Mouse (Mus musculus) heart, embryonic 16.5 days (tissue): ENCODE measurements at regions not wholly inside any gene's neighbourhood (a gene's known extent, or its start where the extent isn't known, plus 50 kb on each side); places are given as distances from the start of the nearest gene placed in this dataset.
A peak's percentile ranks its signal among the peaks of the same experiment; 100 is the strongest.

Experiments
- ATAC-seq: fragments of 200-750 bp; cut with Nextera tagmentation; replicated peaks from 2 replicates; pipeline ENCODE4 v1.8.0; 2017; ENCODE audit warnings: moderate number of reproducible peaks; ENCODE audit not compliant: insufficient read depth, low FRiP score; ENCODE audit errors: extremely low read depth
- H3K27ac ChIP-seq: fragments of 300-500 bp; sonication (generic); 2 replicates; pipeline ENCODE4 v1.5.1; 2014; ENCODE audit warnings: mild to moderate bottlenecking, low read length, control low read depth, moderate library complexity
- H3K27me3 ChIP-seq: fragments of 300-500 bp; sonication (generic); 2 replicates; pipeline ENCODE4 v1.6.1; 2014; ENCODE audit warnings: low read length, mixed read lengths; ENCODE audit not compliant: control insufficient read depth, insufficient read depth
- H3K36me3 ChIP-seq: fragments of 300-500 bp; sonication (generic); 2 replicates; pipeline ENCODE4 v1.6.1; 2014; ENCODE audit not compliant: control insufficient read depth, insufficient read depth
- H3K4me1 ChIP-seq: fragments of 300-500 bp; sonication (generic); 2 replicates; pipeline ENCODE4 v1.6.1; 2014; ENCODE audit warnings: low read length, mixed read lengths; ENCODE audit not compliant: control insufficient read depth, insufficient read depth
- H3K4me2 ChIP-seq: fragments of 300-500 bp; sonication (generic); 2 replicates; pipeline ENCODE4 v1.6.1; 2014; ENCODE audit warnings: low read depth, mild to moderate bottlenecking, control low read depth, low read length
- H3K4me3 ChIP-seq: fragments of 300-500 bp; sonication (generic); 2 replicates; pipeline ENCODE4 v1.5.1; 2014; ENCODE audit warnings: mild to moderate bottlenecking, control low read depth, low read length
- H3K9ac ChIP-seq: fragments of 300-500 bp; sonication (generic); 2 replicates; pipeline ENCODE4 v1.6.1; 2014; ENCODE audit warnings: low read length, control low read depth
- H3K9me3 ChIP-seq: fragments of 300-500 bp; sonication (generic); replicated peaks from 2 replicates; pipeline ENCODE4 v1.6.1; 2016; ENCODE audit warnings: low read length; ENCODE audit not compliant: control insufficient read depth
- WGBS: fragments of 180-500 bp; shearing (Covaris S2); extraction: QIAGEN DNeasy Blood & Tissue Kit; methylation state at CpG from one replicate; pipeline ENCODE4 v1.1.7; 2014; 5-methylcytosine and 5-hydroxymethylcytosine counted together

- no peak overlapping the region for H3K4me2 ChIP-seq
Measured at GRCm38 (mm10) chr17:10062546-10063100, 257.0 kb downstream of the Qk start.

GRCm38 (mm10) chr17:10057736-10058135 is 261.9 kb downstream of the Qk start:
- Histone ChIP-seq H3K4me1 (no peaks in the 10 kb centered on the region), H3K9ac (no peak overlapping the region), H3K4me2 (no peak overlapping the region), H3K27ac (no peak overlapping the region), H3K9me3 (no peaks in the 10 kb centered on the region), H3K4me3 (no peak overlapping the region), H3K36me3 (no peaks in the 10 kb centered on the region), H3K27me3 (no peaks in the 10 kb centered on the region)
- 61% methylated on average over 1 of the region's 1 CpGs for WGBS
- ATAC-seq: no peak

More at GRCm38 (mm10) chr17:10062546-10063100, 257.0 kb downstream of the Qk start:
- Histone ChIP-seq H3K9ac (no peak overlapping the region), H3K4me1 (no peaks in the 10 kb centered on the region), H3K36me3 (no peaks in the 10 kb centered on the region), H3K27ac (no peak overlapping the region), H3K9me3 (no peaks in the 10 kb centered on the region; the same call in 1 of the 2 replicates), H3K4me3 (no peak overlapping the region), H3K27me3 (no peaks in the 10 kb centered on the region)
- ATAC-seq: no peak
- 81% methylated on average over 8 of the region's 8 CpGs for WGBS

GRCm38 (mm10) chr17:10056096-10056495 is 263.6 kb downstream of the Qk start:
- Histone ChIP-seq H3K4me3 (no peak overlapping the region), H3K27me3 (no peaks in the 10 kb centered on the region), H3K27ac (no peak overlapping the region), H3K4me1 (no peaks in the 10 kb centered on the region), H3K9me3 (no peaks in the 10 kb centered on the region), H3K4me2 (no peak overlapping the region), H3K9ac (no peak overlapping the region), H3K36me3 (no peaks in the 10 kb centered on the region)
- WGBS: 97% methylated on average over 2 of the region's 2 CpGs
- ATAC-seq: no peak

- H3K4me2 ChIP-seq: no peak overlapping the region
- no peak; the same call in 1 of the 2 replicates for ATAC-seq
- no peak overlapping the region for H3K9ac ChIP-seq
- H3K9me3 ChIP-seq: no peaks in the 10 kb centered on the region
- H3K4me3 ChIP-seq: no peak overlapping the region
- no peaks in the 10 kb centered on the region for H3K4me1 ChIP-seq
- H3K36me3 ChIP-seq: no peaks in the 10 kb centered on the region
- no peak overlapping the region for H3K27ac ChIP-seq
- 47% methylated on average over 5 of the region's 5 CpGs for WGBS
- no peaks in the 10 kb centered on the region for H3K27me3 ChIP-seq
Measured at GRCm38 (mm10) chr17:10054375-10054774, 265.3 kb downstream of the Qk start.

GRCm38 (mm10) chr17:10044336-10044735 is 275.3 kb downstream of the Qk start:
- Histone ChIP-seq H3K27me3 (no peaks in the 10 kb centered on the region), H3K4me3 (no peak overlapping the region), H3K36me3 (no peaks in the 10 kb centered on the region), H3K9ac (no peak overlapping the region), H3K4me2 (no peak overlapping the region), H3K27ac (no peak overlapping the region), H3K9me3 (peaks cover 4% of the 10 kb centered on the region; the same call in 1 of the 2 replicates), H3K4me1 (peaks cover 10% of the 10 kb centered on the region)
- 75% methylated on average over 5 of the region's 5 CpGs for WGBS
- no peak for ATAC-seq

GRCm38 (mm10) chr17:10042042-10042652 is 277.5 kb downstream of the Qk start:
- 73% methylated on average over 5 of the region's 5 CpGs for WGBS
- Histone ChIP-seq H3K4me1 (peaks cover 16% of the 10 kb centered on the region), H3K27ac (no peak overlapping the region), H3K36me3 (no peaks in the 10 kb centered on the region), H3K4me3 (no peak overlapping the region), H3K27me3 (no peaks in the 10 kb centered on the region), H3K9me3 (no peaks in the 10 kb centered on the region), H3K9ac (no peak overlapping the region), H3K4me2 (no peak overlapping the region)
- ATAC-seq: no peak

GRCm38 (mm10) chr17:10040951-10041359 is 278.7 kb downstream of the Qk start:
- 29% methylated on average over 4 of the region's 4 CpGs for WGBS
- Histone ChIP-seq H3K27ac (peak overlapping the region; percentile 54), H3K9me3 (no peaks in the 10 kb centered on the region), H3K27me3 (no peaks in the 10 kb centered on the region), H3K4me2 (no peak overlapping the region), H3K9ac (no peak overlapping the region), H3K36me3 (no peaks in the 10 kb centered on the region), H3K4me3 (no peak overlapping the region), H3K4me1 (peaks cover 16% of the 10 kb centered on the region)
- peak; percentile 44; the same call in 1 of the 2 replicates for ATAC-seq

GRCm38 (mm10) chr17:10040375-10040774 is 279.3 kb downstream of the Qk start:
- H3K9ac ChIP-seq: no peak overlapping the region
- no peaks in the 10 kb centered on the region for H3K9me3 ChIP-seq
- no peak overlapping the region for H3K4me3 ChIP-seq
- peak overlapping the region; percentile 54 for H3K27ac ChIP-seq
- no peaks in the 10 kb centered on the region for H3K27me3 ChIP-seq
- H3K4me1 ChIP-seq: peaks cover 16% of the 10 kb centered on the region
- WGBS: 37% methylated on average over 4 of the region's 4 CpGs
- no peak for ATAC-seq
- no peaks in the 10 kb centered on the region for H3K36me3 ChIP-seq
- no peak overlapping the region for H3K4me2 ChIP-seq

GRCm38 (mm10) chr17:10037799-10038445 is 281.7 kb downstream of the Qk start:
- 45% methylated on average over 14 of the region's 14 CpGs for WGBS
- no peak overlapping the region for H3K4me3 ChIP-seq
- H3K9ac ChIP-seq: no peak overlapping the region
- peak; percentile 47; the same call in 1 of the 2 replicates for ATAC-seq
- peak overlapping the region; percentile 43 for H3K27ac ChIP-seq
- no peaks in the 10 kb centered on the region for H3K27me3 ChIP-seq
- H3K36me3 ChIP-seq: no peaks in the 10 kb centered on the region
- H3K9me3 ChIP-seq: no peaks in the 10 kb centered on the region
- H3K4me2 ChIP-seq: no peak overlapping the region
- H3K4me1 ChIP-seq: peaks cover 22% of the 10 kb centered on the region
